Mouse (Mus musculus) MEL (cell line): ENCODE results near the gene Trit1. TPM values are rescaled to one million over a fixed set of nuclear protein-coding genes. Genes with fewer than 3 reads are reported as not detected.

Experiments
- DNase-seq: peaks from one replicate; pipeline ENCODE4 v3.0.0; 2011; ENCODE audit warnings: low read depth, low spot score
- H3K27ac ChIP-seq: 2 replicates; pipeline ENCODE4 v1.5.1; 2012; ENCODE audit warnings: low read depth, mild to moderate bottlenecking, control low read depth, low read length, moderate library complexity; ENCODE audit not compliant: control insufficient read depth
- H3K27me3 ChIP-seq, 2 experiments: fragments of 150-350 bp in 1 of 2; sonication (generic) in 1 of 2; 2 replicates each; pipeline ENCODE4 v1.6.1; 2012; ENCODE audit warnings: low read length in 2 of 2, mild to moderate bottlenecking in 2 of 2, improper control_type of control experiment in 1 of 2, moderate library complexity in 1 of 2; ENCODE audit not compliant: insufficient read depth in 2 of 2, control insufficient read depth in 1 of 2
- H3K36me3 ChIP-seq, 2 experiments: 2 replicates each; pipeline ENCODE4 v1.6.1; 2012 to 2014; ENCODE audit warnings: low read length in 2 of 2, improper control_type of control experiment in 1 of 2, inconsistent platforms in 1 of 2, mild to moderate bottlenecking in 1 of 2; ENCODE audit not compliant: insufficient read depth in 2 of 2, control insufficient read depth in 1 of 2
- H3K4me1 ChIP-seq, 2 experiments: fragments of 150-350 bp in 1 of 2; sonication (generic) in 1 of 2; 2 replicates each; pipeline ENCODE4 v1.6.1; 2012; ENCODE audit warnings: low read length in 2 of 2, improper control_type of control experiment in 1 of 2, mild to moderate bottlenecking in 1 of 2; ENCODE audit not compliant: insufficient read depth in 2 of 2, control insufficient read depth in 1 of 2
- H3K4me3 ChIP-seq, 2 experiments: fragments of 150-350 bp in 1 of 2; sonication (generic) in 1 of 2; 2 replicates each; pipeline ENCODE4 v1.5.1; 2012; ENCODE audit warnings: low read depth in 2 of 2, low read length in 2 of 2, mild to moderate bottlenecking in 2 of 2, moderate library complexity in 2 of 2, control low read depth in 1 of 2, improper control_type of control experiment in 1 of 2; ENCODE audit not compliant: control insufficient read depth in 1 of 2, insufficient read depth in 1 of 2
- H3K79me2 ChIP-seq: 2 replicates; pipeline ENCODE4 v1.6.1; 2012; ENCODE audit warnings: mild to moderate bottlenecking, low read length, moderate library complexity; ENCODE audit not compliant: control insufficient read depth, poor library complexity, insufficient read depth
- H3K9ac ChIP-seq: 2 replicates; pipeline ENCODE4 v1.6.1; 2012; ENCODE audit warnings: low read depth, mild to moderate bottlenecking, control low read depth, low read length, moderate library complexity; ENCODE audit not compliant: control insufficient read depth, poor library complexity, severe bottlenecking
- H3K9me3 ChIP-seq: fragments of 150-350 bp; sonication (generic); replicated peaks from 2 replicates; pipeline ENCODE4 v1.6.1; 2012; ENCODE audit warnings: mild to moderate bottlenecking, low read length, improper control_type of control experiment, moderate library complexity; ENCODE audit not compliant: insufficient read depth
- MYB ChIP-seq: IDR thresholded peaks from 2 replicates; pipeline ENCODE4 v1.6.1; 2011; ENCODE audit warnings: mild to moderate bottlenecking, low read depth, low read length, improper control_type of control experiment
- RCOR1 ChIP-seq: IDR thresholded peaks from 2 replicates; pipeline ENCODE4 v1.6.1; 2012; ENCODE audit warnings: low read depth, mild to moderate bottlenecking, inconsistent platforms, low read length, improper control_type of control experiment
- USF1 ChIP-seq: IDR thresholded peaks from 2 replicates; pipeline ENCODE4 v1.6.1; 2014; ENCODE audit warnings: low read depth, mild to moderate bottlenecking, inconsistent platforms, low read length, improper control_type of control experiment, moderate library complexity
- ZC3H11A ChIP-seq: IDR thresholded peaks from 2 replicates; pipeline ENCODE4 v1.6.1; 2012; ENCODE audit warnings: low read depth, mild to moderate bottlenecking, inconsistent platforms, low read length, improper control_type of control experiment
- polyA plus RNA-seq, 2 experiments: library from polyadenylated mRNA; stranded (reverse) in 1 of 2; unstranded in 1 of 2; fragments of >175 nt in 1 of 2; fragments of >200 nt in 1 of 2; gene quantifications; 2 replicates each; pipeline versions ENCODE4 v1.2.1 to v1.2.4; 2012; ENCODE audit warnings: low replicate concordance in 2 of 2, low read depth in 1 of 2; ENCODE audit not compliant: insufficient read length in 2 of 2, insufficient read depth in 1 of 2, missing spikeins in 1 of 2
- total RNA-seq: library from RNA; depleted of rRNA; stranded (reverse); fragments of 300-350 nt; gene quantifications from 2 replicates; pipeline ENCODE4 v1.2.3, GENCODE M21; 2012; rRNA removed

Trit1 gene
- total and polyA plus RNA-seq, 3 experiments: 17.9 to 19.6 TPM; not detected in 1

GRCm38 (mm10) chr4:123093869-123094268 is 77.5 kb downstream of the Trit1 start:
- H3K79me2 ChIP-seq: no peaks in the 10 kb centered on the region
- no peak for TF ChIP-seq ZC3H11A
- TF ChIP-seq MYB: no peak
- no peak for TF ChIP-seq USF1
- no peak for TF ChIP-seq RCOR1
- TF ChIP-seq, all 39 proteins: peak for 0
- Histone ChIP-seq H3K4me1 (no peaks in the 10 kb centered on the region), H3K4me3 (no peak overlapping the region), H3K27me3 (peaks cover 5 to 10% of the 10 kb centered on the region in 2 experiments), H3K9ac (no peak overlapping the region), H3K36me3 (no peaks in the 10 kb centered on the region), H3K27ac (no peak overlapping the region), H3K9me3 (no peaks in the 10 kb centered on the region)
- DNase-seq: no peak

Other genes starting within 250 kb of the Trit1 start
- gene Ppt1, start 180.4 kb upstream of the Trit1 start, total RNA-seq: 12.5 and 13.1 TPM in 2 replicates
- gene Ppt1, start 180.4 kb upstream of the Trit1 start, polyA plus RNA-seq: 10 to 100 TPM in 1 of 2 experiments, not detected in 1; 19.9 TPM
- 68.3 and 82.3 TPM in 2 replicates for gene Cap1, start 130.5 kb upstream of the Trit1 start, total RNA-seq
- gene Cap1, start 130.5 kb upstream of the Trit1 start, polyA plus RNA-seq: 100 to 1,000 TPM in 1 of 2 experiments, not detected in 1; 134 TPM
- gene Mfsd2a, start 55.4 kb upstream of the Trit1 start, total RNA-seq: 8.4 and 14.3 TPM in 2 replicates
- 1 to 10 TPM in 1 of 2 experiments, not detected in 1; 8.8 TPM for gene Mfsd2a, start 55.4 kb upstream of the Trit1 start, polyA plus RNA-seq
- not detected in 2 replicates for gene Mycl, start 20.9 kb upstream of the Trit1 start, total RNA-seq
- not detected for gene Mycl, start 20.9 kb upstream of the Trit1 start, polyA plus RNA-seq
- 0.08 TPM in 1 of 2 replicates, not detected in the other for gene Bmp8b, start 88.6 kb downstream of the Trit1 start, total RNA-seq
- under 1 TPM in 1 of 2 experiments, not detected in 1; 0.06 TPM for gene Bmp8b, start 88.6 kb downstream of the Trit1 start, polyA plus RNA-seq
- gene Oxct2b, start 99.7 kb downstream of the Trit1 start, total RNA-seq: not detected in 2 replicates
- not detected for gene Oxct2b, start 99.7 kb downstream of the Trit1 start, polyA plus RNA-seq
- 100 and 108 TPM in 2 replicates for gene Ppie, start 123.4 kb downstream of the Trit1 start, total RNA-seq
- 10 to 100 TPM in 1 of 2 experiments, not detected in 1; 97.9 TPM for gene Ppie, start 123.4 kb downstream of the Trit1 start, polyA plus RNA-seq
- not detected in 2 replicates for gene Hpcal4, start 166.6 kb downstream of the Trit1 start, total RNA-seq
- not detected for gene Hpcal4, start 166.6 kb downstream of the Trit1 start, polyA plus RNA-seq
- not detected in 2 replicates for gene Nt5c1a, start 184.9 kb downstream of the Trit1 start, total RNA-seq
- not detected for gene Nt5c1a, start 184.9 kb downstream of the Trit1 start, polyA plus RNA-seq
- gene Heyl, start 217.0 kb downstream of the Trit1 start, total RNA-seq: not detected in 2 replicates
- not detected for gene Heyl, start 217.0 kb downstream of the Trit1 start, polyA plus RNA-seq
- gene Pabpc4, start 245.8 kb downstream of the Trit1 start, total RNA-seq: 330 and 394 TPM in 2 replicates
- 100 to 1,000 TPM in 1 of 2 experiments, not detected in 1; 684 TPM for gene Pabpc4, start 245.8 kb downstream of the Trit1 start, polyA plus RNA-seq